Mouse (Mus musculus): Measurements from ENCODE around the gene Trim66.

GRCm38 (mm10) chr7:109533129-109533528 is 25.2 kb upstream of the Trim66 start:
- TF ChIP-seq CTCF (IDR thresholded peaks at IDR 0.05; ENCODE audit: control insufficient read depth, insufficient read depth, insufficient read length) (no peak), USF1 (IDR thresholded peaks at IDR 0.05; ENCODE audit: low read depth) (no peak), MYOD1 (IDR thresholded peaks at IDR 0.05; ENCODE audit: control insufficient read depth, insufficient read length, low read depth) (no peak), FOSL1 (IDR thresholded peaks at IDR 0.05; ENCODE audit: insufficient read depth, low read length, poor library complexity, severe bottlenecking) (no peak), MAX (IDR thresholded peaks at IDR 0.05) (no peak)

All from C2C12 (cell line).